Comparison of ENCODE assay signal across 7 mouse cellular contexts in the genomic region with DNA sequence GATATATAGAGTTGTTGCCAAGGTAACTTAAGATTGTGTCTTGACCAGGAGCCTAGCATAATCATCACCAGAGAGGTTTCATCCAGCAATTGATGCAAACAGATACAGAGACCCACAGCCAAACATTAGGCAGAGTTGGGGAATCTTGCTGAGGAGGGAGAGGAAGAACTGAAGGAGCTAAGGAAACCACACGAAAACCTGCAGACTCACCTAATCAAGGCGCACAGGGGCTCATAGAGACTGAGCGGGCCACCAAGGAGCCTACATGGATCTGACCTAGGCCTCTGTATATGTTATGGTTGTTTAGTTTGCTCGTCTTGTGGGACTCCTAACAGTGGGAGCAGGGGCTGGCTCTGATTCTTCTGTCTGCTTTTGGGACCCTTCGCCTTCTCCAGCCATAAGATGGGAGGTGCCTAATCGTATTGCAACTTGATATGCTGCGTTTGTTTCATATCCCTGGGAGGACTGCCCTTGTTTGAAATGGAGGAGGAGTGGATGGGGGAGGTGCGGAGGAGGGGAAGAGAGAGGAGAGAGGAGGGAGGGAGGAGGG. TPM values are rescaled to one million over a fixed set of nuclear protein-coding genes. Genes with fewer than 3 reads are reported as not detected.
DNase-seq lines count a peak whose midpoint lies in the region; ATAC-seq lines count a peak whose summit lies in the region.

No protein-coding gene starts in this region.

- H3K36me3 ChIP-seq in lung, embryonic 16.5 days (ENCODE audit: control insufficient read depth, insufficient read depth, low read length), result no peaks in the 10 kb centered on the region
- H3K36me3 ChIP-seq in embryonic facial prominence, embryonic 12.5 days, result no peaks in the 10 kb centered on the region
- no peaks in the 10 kb centered on the region for H3K36me3 ChIP-seq in intestine, embryonic 14.5 days (ENCODE audit: control insufficient read depth, insufficient read depth, low read length)
- H3K36me3 ChIP-seq in stomach, embryonic 15.5 days, result no peaks in the 10 kb centered on the region

- peak overlapping the region; percentile 1; the same call in 1 of the 2 replicates for H3K27ac ChIP-seq in lung, embryonic 16.5 days (ENCODE audit: low read length)
- H3K27ac ChIP-seq in embryonic facial prominence, embryonic 12.5 days, result peak overlapping the region; percentile 75
- peak overlapping the region; percentile 75 for H3K27ac ChIP-seq in intestine, embryonic 14.5 days (ENCODE audit: low read depth)
- H3K27ac ChIP-seq in stomach, embryonic 15.5 days, result peak overlapping the region; percentile 78

- H3K4me2 ChIP-seq in lung, embryonic 16.5 days (ENCODE audit: low read depth, low read length), result peak overlapping the region; percentile 45
- H3K4me2 ChIP-seq in embryonic facial prominence, embryonic 12.5 days (replicated peaks), result peak overlapping the region; percentile 23
- H3K4me2 ChIP-seq in intestine, embryonic 14.5 days (ENCODE audit: low read length), result peak overlapping the region; percentile 40
- peak overlapping the region; percentile 40 for H3K4me2 ChIP-seq in stomach, embryonic 15.5 days

- H3K9me3 ChIP-seq in lung, embryonic 16.5 days (ENCODE audit: control insufficient read depth, low read length), result no peaks in the 10 kb centered on the region
- no peaks in the 10 kb centered on the region for H3K9me3 ChIP-seq in embryonic facial prominence, embryonic 12.5 days
- no peaks in the 10 kb centered on the region for H3K9me3 ChIP-seq in intestine, embryonic 14.5 days (ENCODE audit: control insufficient read depth, low read length)
- H3K9me3 ChIP-seq in stomach, embryonic 15.5 days, result no peaks in the 10 kb centered on the region

- peak overlapping the region; percentile 19; the same call in 1 of the 2 replicates for H3K4me3 ChIP-seq in lung, embryonic 16.5 days (ENCODE audit: low read length)
- no peak overlapping the region for H3K4me3 ChIP-seq in embryonic facial prominence, embryonic 12.5 days
- H3K4me3 ChIP-seq in intestine, embryonic 14.5 days (ENCODE audit: low read depth, low read length), result 0 out of 2 replicates have a peak overlapping the region, but pooled peaks have one; percentile 0
- H3K4me3 ChIP-seq in stomach, embryonic 15.5 days (replicated peaks), result no peak overlapping the region; the same call in 1 of the 2 replicates

- no peaks in the 10 kb centered on the region for H3K27me3 ChIP-seq in lung, embryonic 16.5 days (ENCODE audit: control insufficient read depth, insufficient read depth, low read depth, low read length)
- no peaks in the 10 kb centered on the region for H3K27me3 ChIP-seq in embryonic facial prominence, embryonic 12.5 days
- H3K27me3 ChIP-seq in intestine, embryonic 14.5 days (replicated peaks; ENCODE audit: control insufficient read depth, insufficient read depth, low read length), result no peaks in the 10 kb centered on the region
- H3K27me3 ChIP-seq in stomach, embryonic 15.5 days (replicated peaks), result no peaks in the 10 kb centered on the region

- no peak for DNase-seq in lung, postnatal 25 days (ENCODE audit: low spot score)
- peak; percentile 54 for DNase-seq in intestine, embryonic 14.5 days (ENCODE audit: low spot score)
- DNase-seq in c-Kit-positive CD71-positive TER-119-positive erythroid progenitor cells, embryonic 14.5 days (ENCODE audit: low spot score), result no peak
- DNase-seq in layer of hippocampus, adult 9-10 months (ENCODE audit: low spot score), result no peak

- 32% methylated on average over 7 of the region's 8 CpGs for WGBS in lung, embryonic 16.5 days
- 33% methylated on average over 7 of the region's 8 CpGs for WGBS in embryonic facial prominence, embryonic 12.5 days
- 20% methylated on average over 7 of the region's 8 CpGs for WGBS in intestine, embryonic 14.5 days
- WGBS in stomach, embryonic 15.5 days, result 23% methylated on average over 7 of the region's 8 CpGs

- ATAC-seq in lung, embryonic 16.5 days (ENCODE audit: low read depth), result peak; percentile 77
- ATAC-seq in embryonic facial prominence, embryonic 12.5 days (ENCODE audit: insufficient number of reproducible peaks, insufficient read depth, low FRiP score, low TSS enrichment), result peak; percentile 79
- peak; percentile 75 for ATAC-seq in intestine, embryonic 14.5 days (replicated peaks; ENCODE audit: low FRiP score, low TSS enrichment, low read depth)
- peak; percentile 65 for ATAC-seq in stomach, embryonic 15.5 days (ENCODE audit: insufficient read depth, low FRiP score, low read depth)

- H3K9ac ChIP-seq in lung, embryonic 16.5 days (ENCODE audit: low read length), result no peak overlapping the region
- H3K9ac ChIP-seq in embryonic facial prominence, embryonic 12.5 days, result no peak overlapping the region
- peak overlapping the region; percentile 20; the same call in 1 of the 2 replicates for H3K9ac ChIP-seq in intestine, embryonic 14.5 days (ENCODE audit: low read length)
- no peak overlapping the region for H3K9ac ChIP-seq in stomach, embryonic 15.5 days

- H3K4me1 ChIP-seq in lung, embryonic 16.5 days (replicated peaks; ENCODE audit: control insufficient read depth, insufficient read depth, low read length), result no peaks in the 10 kb centered on the region; the same call in 1 of the 2 replicates
- H3K4me1 ChIP-seq in embryonic facial prominence, embryonic 12.5 days, result peaks cover 4% of the 10 kb centered on the region; the same call in 1 of the 2 replicates
- H3K4me1 ChIP-seq in intestine, embryonic 14.5 days (replicated peaks; ENCODE audit: control insufficient read depth, insufficient read depth, low read length), result peaks cover 3% of the 10 kb centered on the region; the same call in 1 of the 2 replicates
- H3K4me1 ChIP-seq in stomach, embryonic 15.5 days, result no peaks in the 10 kb centered on the region

RNA-seq across cellular contexts. Expression of a gene that starts 24.5 kb away (rescaled TPM):
- polyA plus RNA-seq in lung, embryonic 16.5 days (2015; fragmentation: Nextera tagmentation; extraction: Ambion mirVana), result 0.20 and 0.24 TPM in 2 replicates
- 0.34 and 0.51 TPM in 2 replicates for polyA plus RNA-seq in embryonic facial prominence, embryonic 12.5 days (2016; fragmentation: Nextera tagmentation; extraction: Ambion mirVana)
- polyA plus RNA-seq in intestine, embryonic 14.5 days (2014; fragmentation: Nextera tagmentation; extraction: Ambion mirVana), result 0.16 TPM in 1 of 2 replicates, not detected in the other
- polyA plus RNA-seq in stomach, embryonic 15.5 days (2015; fragmentation: Nextera tagmentation; extraction: Ambion mirVana), result 0.51 and 0.81 TPM in 2 replicates

Comparison
In these comparisons a context has a peak if more than half of its experiments do, and no peak if none do; other contexts are left out.
1. H3K27ac ChIP-seq: peak in every context shown above with its lines; median percentile 78 in stomach, embryonic 15.5 days; 75 in embryonic facial prominence, embryonic 12.5 days; 75 in intestine, embryonic 14.5 days; 1 in lung, embryonic 16.5 days.
2. H3K4me3 ChIP-seq: peak in lung, embryonic 16.5 days (single experiment) and intestine, embryonic 14.5 days (single experiment); none in embryonic facial prominence, embryonic 12.5 days (single experiment) and stomach, embryonic 15.5 days (single experiment).
3. Peak in every context shown above with its lines, with median percentiles within 50 percentile points of each other: ATAC-seq and H3K4me2 ChIP-seq.